Mouse (Mus musculus) embryonic facial prominence, embryonic 11.5 days (tissue): ENCODE measurements around the gene Inafm2. TPM values are rescaled to one million over a fixed set of nuclear protein-coding genes. Genes with fewer than 3 reads are reported as not detected.

Experiments
- ATAC-seq: fragments of 200-750 bp; cut with Nextera tagmentation; replicated peaks from 2 replicates; pipeline ENCODE4 v1.8.0; 2017; ENCODE audit warnings: low read depth; ENCODE audit not compliant: insufficient number of reproducible peaks, low FRiP score, low TSS enrichment
- DNase-seq: peaks from one replicate; pipeline ENCODE4 v3.0.0-alpha.2; 2015; ENCODE audit warnings: low spot score
- H3K27ac ChIP-seq: fragments of 300-500 bp; sonication (generic); replicated peaks from 2 replicates; pipeline ENCODE4 v1.5.1; 2014; ENCODE audit warnings: mild to moderate bottlenecking, low read depth, low read length, control low read depth
- H3K27me3 ChIP-seq: fragments of 300-500 bp; sonication (generic); 2 replicates; pipeline ENCODE4 v1.6.1; 2014; ENCODE audit warnings: mild to moderate bottlenecking, low read length, moderate library complexity, mixed read lengths; ENCODE audit not compliant: control insufficient read depth, insufficient read depth
- H3K36me3 ChIP-seq: fragments of 300-500 bp; sonication (generic); replicated peaks from 2 replicates; pipeline ENCODE4 v1.6.1; 2014; ENCODE audit warnings: low read depth, mild to moderate bottlenecking, low read length, moderate library complexity, mixed read lengths; ENCODE audit not compliant: control insufficient read depth, insufficient read depth
- H3K4me1 ChIP-seq: fragments of 300-500 bp; sonication (generic); 2 replicates; pipeline ENCODE4 v1.6.1; 2014; ENCODE audit warnings: low read length, mixed read lengths; ENCODE audit not compliant: control insufficient read depth, insufficient read depth
- H3K4me2 ChIP-seq: fragments of 300-500 bp; sonication (generic); 2 replicates; pipeline ENCODE4 v1.6.1; 2014; ENCODE audit warnings: low read depth, mild to moderate bottlenecking, control low read depth, low read length, moderate library complexity
- H3K4me3 ChIP-seq: fragments of 300-500 bp; sonication (generic); 2 replicates; pipeline ENCODE4 v1.5.1; 2014; ENCODE audit warnings: low read depth, low read length, control low read depth
- H3K9ac ChIP-seq: fragments of 300-500 bp; sonication (generic); replicated peaks from 2 replicates; pipeline ENCODE4 v1.6.1; 2014; ENCODE audit warnings: mild to moderate bottlenecking, control low read depth, low read length
- H3K9me3 ChIP-seq: fragments of 300-500 bp; sonication (generic); replicated peaks from 2 replicates; pipeline ENCODE4 v1.6.1; 2016; ENCODE audit warnings: mild to moderate bottlenecking, low read length, inconsistent platforms, mixed read lengths; ENCODE audit not compliant: control insufficient read depth
- WGBS: fragments of 180-500 bp; shearing (Covaris S2); extraction: QIAGEN DNeasy Blood & Tissue Kit; methylation state at CpG from one replicate; pipeline ENCODE4 v1.1.7; 2014; 5-methylcytosine and 5-hydroxymethylcytosine counted together
- polyA plus RNA-seq: library from polyadenylated mRNA; unstranded; fragments of >200 nt; fragmentation: Nextera tagmentation; extraction: Ambion mirVana; gene quantifications from 2 replicates; pipeline ENCODE4 v1.2.1, GENCODE M21; 2014

The Inafm2 gene
- polyA plus RNA-seq, result 22.8 and 25.8 TPM in 2 replicates

- Histone ChIP-seq H3K27me3 (peaks cover 7% of the 10 kb centered on the region), H3K27ac (no peak within 1 kb of the TSS; the same call in 1 of the 2 replicates)
Measured at GRCm38 (mm10) chr2:118745232-118745884, at the start of gene Inafm2. Gene Inafm2 (plus strand): TSS chr2:118745758.

GRCm38 (mm10) chr2:118696451-118697308 lies 48.9 kb upstream of the Inafm2 start:
- WGBS, result 49% methylated on average over 21 of the region's 21 CpGs
- Histone ChIP-seq H3K9ac (no peak overlapping the region), H3K4me2 (no peak overlapping the region), H3K4me1 (peaks cover 3% of the 10 kb centered on the region), H3K4me3 (no peak overlapping the region), H3K36me3 (no peaks in the 10 kb centered on the region), H3K27ac (no peak overlapping the region), H3K9me3 (no peaks in the 10 kb centered on the region), H3K27me3 (peaks cover 33% of the 10 kb centered on the region)
- ATAC-seq, result no peak
- no peak for DNase-seq

More at GRCm38 (mm10) chr2:118745232-118745884, at the start of gene Inafm2:
- DNase-seq, result peak; percentile 93
- peak within 1 kb of the TSS; percentile 85 for H3K9ac ChIP-seq
- peaks cover 4% of the 10 kb centered on the region for H3K4me1 ChIP-seq
- peak; percentile 85 for ATAC-seq
- WGBS, result under 1% methylated on average over 40 of the region's 57 CpGs
- H3K4me3 ChIP-seq, result peak within 1 kb of the TSS; percentile 89
- no peaks in the 10 kb centered on the region for H3K9me3 ChIP-seq
- peak within 1 kb of the TSS; percentile 98 for H3K4me2 ChIP-seq
- H3K36me3 ChIP-seq, result no peaks in the 10 kb centered on the region

GRCm38 (mm10) chr2:118697311-118697877 lies 48.2 kb upstream of the Inafm2 start:
- Histone ChIP-seq H3K27me3 (peaks cover 40% of the 10 kb centered on the region), H3K4me2 (no peak overlapping the region), H3K36me3 (no peaks in the 10 kb centered on the region), H3K9me3 (no peaks in the 10 kb centered on the region), H3K9ac (no peak overlapping the region), H3K4me1 (peaks cover 3% of the 10 kb centered on the region), H3K4me3 (no peak overlapping the region), H3K27ac (no peak overlapping the region)
- ATAC-seq (no peak), DNase-seq (no peak)
- 38% methylated on average over 5 of the region's 5 CpGs for WGBS

GRCm38 (mm10) chr2:118697955-118698354 lies 47.6 kb upstream of the Inafm2 start:
- H3K9me3 ChIP-seq, result no peaks in the 10 kb centered on the region
- WGBS, result 20% methylated on average over 7 of the region's 7 CpGs
- H3K9ac ChIP-seq, result no peak overlapping the region
- peaks cover 3% of the 10 kb centered on the region for H3K4me1 ChIP-seq
- peaks cover 46% of the 10 kb centered on the region for H3K27me3 ChIP-seq
- H3K27ac ChIP-seq, result no peak overlapping the region
- no peak overlapping the region for H3K4me3 ChIP-seq
- no peaks in the 10 kb centered on the region for H3K36me3 ChIP-seq
- no peak for DNase-seq
- no peak for ATAC-seq
- no peak overlapping the region for H3K4me2 ChIP-seq

- H3K4me2 ChIP-seq, result peak overlapping the region; percentile 22
- H3K27ac ChIP-seq, result no peak overlapping the region
- no peak; the same call in 1 of the 2 replicates for ATAC-seq
- H3K4me3 ChIP-seq, result peak overlapping the region; percentile 14
- H3K9ac ChIP-seq, result peak overlapping the region; percentile 25; the same call in 1 of the 2 replicates
- WGBS, result 2% methylated on average over 32 of the region's 32 CpGs
- H3K9me3 ChIP-seq, result no peaks in the 10 kb centered on the region
- no peaks in the 10 kb centered on the region for H3K36me3 ChIP-seq
- DNase-seq, result peak; percentile 89
- peaks cover 13% of the 10 kb centered on the region for H3K4me1 ChIP-seq
- peaks cover 70% of the 10 kb centered on the region for H3K27me3 ChIP-seq
Measured at GRCm38 (mm10) chr2:118700179-118701062, 45.1 kb upstream of the Inafm2 start.

- Histone ChIP-seq H3K4me3 (no peak overlapping the region), H3K9me3 (no peaks in the 10 kb centered on the region), H3K27ac (no peak overlapping the region), H3K27me3 (peaks cover 74% of the 10 kb centered on the region), H3K36me3 (no peaks in the 10 kb centered on the region), H3K4me2 (no peak overlapping the region), H3K4me1 (peaks cover 13% of the 10 kb centered on the region), H3K9ac (no peak overlapping the region)
- 4% methylated on average over 5 of the region's 5 CpGs for WGBS
- no peak for DNase-seq
- no peak for ATAC-seq
Measured at GRCm38 (mm10) chr2:118701161-118701560, 44.4 kb upstream of the Inafm2 start.

GRCm38 (mm10) chr2:118701971-118702882 lies 43.3 kb upstream of the Inafm2 start:
- WGBS, result 2% methylated on average over 51 of the region's 51 CpGs
- no peak for DNase-seq
- peaks cover 79% of the 10 kb centered on the region for H3K27me3 ChIP-seq
- ATAC-seq, result no peak
- H3K27ac ChIP-seq, result no peak overlapping the region
- H3K36me3 ChIP-seq, result no peaks in the 10 kb centered on the region
- H3K4me3 ChIP-seq, result peak overlapping the region; percentile 40
- H3K4me1 ChIP-seq, result peaks cover 13% of the 10 kb centered on the region
- peak overlapping the region; percentile 66 for H3K4me2 ChIP-seq
- no peak overlapping the region for H3K9ac ChIP-seq
- no peaks in the 10 kb centered on the region for H3K9me3 ChIP-seq
